ENCODE assay signal across 12 mouse cellular contexts in genomic region chr3:122064556-122065410, GRCm38 (mm10). TPM values are rescaled to one million over a fixed set of nuclear protein-coding genes. Genes with fewer than 3 reads are reported as not detected.
DNase-seq lines count a peak whose midpoint lies in the region; ATAC-seq and TF ChIP-seq lines count a peak whose summit lies in the region.
"Had no signal": no experiment of that assay in that cellular context is flagged by ENCODE, and none has a peak within 500 bp of the region (broad histone marks: within the 10 kb centered on the region; RNA-seq: fewer than 3 reads in every experiment).

No protein-coding gene starts in this region.

- no peak overlapping the region for H3K4me3 ChIP-seq in kidney, adult 2 months (ENCODE audit: insufficient read depth, low read depth, low read length)
- H3K4me3 ChIP-seq: embryonic facial prominence, embryonic 13.5 days; midbrain, embryonic 12.5 days had no signal

- H3K27me3 ChIP-seq in kidney, adult 2 months (replicated peaks; ENCODE audit: control insufficient read depth, insufficient read depth, low read length) = no peaks in the 10 kb centered on the region
- H3K27me3 ChIP-seq: embryonic facial prominence, embryonic 13.5 days; Patski had no signal

- no peak for TF ChIP-seq CTCF in kidney, adult 2 months (conservative IDR thresholded peaks at IDR 0.05; ENCODE audit: insufficient read depth, insufficient read length, low read depth, low read length)

- H3K27ac ChIP-seq in kidney, adult 2 months (ENCODE audit: insufficient read depth, low read depth, low read length) = no peak overlapping the region
- H3K27ac ChIP-seq: embryonic facial prominence, embryonic 13.5 days; midbrain, embryonic 12.5 days had no signal

- peak; percentile 30 for DNase-seq in gastrocnemius, postnatal 10 days
- DNase-seq in gastrocnemius, adult 18-20 months (ENCODE audit: low spot score) = no peak
- peak; percentile 58 to 71 for DNase-seq in heart, adult 18-20 months
- DNase-seq in kidney, adult 2 months = peak; percentile 59
- DNase-seq in lung, postnatal 10 days = peak; percentile 81
- DNase-seq in thymus, postnatal 36 days = no peak
- DNase-seq: forebrain, postnatal 0 days had no signal

- WGBS in kidney, adult 2 months = 49% methylated on average over 13 of the region's 13 CpGs

- ATAC-seq in erythroid progenitor cell, adult 5-6 weeks (replicated peaks; ENCODE audit: low FRiP score, poor library complexity, severe bottlenecking) = no peak
- no peak for ATAC-seq in inflammation-experienced regulatory T-cells, adult 6 months
- ATAC-seq: forebrain, postnatal 0 days; Patski had no signal

- no peak for TF ChIP-seq POLR2A in kidney, adult 2 months (IDR thresholded peaks at IDR 0.05; ENCODE audit: low read depth, low read length)

- no peaks in the 10 kb centered on the region for H3K4me1 ChIP-seq in kidney, adult 2 months (ENCODE audit: control insufficient read depth, insufficient read depth, low read length)
- H3K4me1 ChIP-seq: embryonic facial prominence, embryonic 13.5 days; midbrain, embryonic 12.5 days had no signal

- H3K36me3 ChIP-seq in kidney, adult 2 months (ENCODE audit: control insufficient read depth, insufficient read depth, low read length) = no peaks in the 10 kb centered on the region
- H3K36me3 ChIP-seq: embryonic facial prominence, embryonic 13.5 days; midbrain, embryonic 12.5 days had no signal

RNA-seq across cellular contexts. Expression of gene Abca4, which starts 20.5 kb away (rescaled TPM):
- 1 to 10 TPM; 1.8 to 2.3 TPM for total RNA-seq in gastrocnemius, postnatal 10 days (2021)
- total RNA-seq in gastrocnemius, adult 18-20 months (2021) = under 1 TPM; 0.53 to 0.62 TPM
- total RNA-seq in heart, adult 18-20 months (2021) = 1 to 10 TPM; 1.7 to 2.1 TPM
- 8.2 and 9.9 TPM in 2 replicates for polyA plus RNA-seq in kidney, adult 2 months (2012; rRNA removed)
- total RNA-seq in erythroid progenitor cell, adult 5-6 weeks (2015; ENCODE audit: low replicate concordance) = 1.8 TPM in 1 of 2 replicates, not detected in the other
- total RNA-seq in erythroid progenitor cell, adult 5-6 weeks (2017; ENCODE audit: low replicate concordance) = not detected in 2 replicates
- not detected for polyA plus RNA-seq in inflammation-experienced regulatory T-cells, adult 6 months (2017; shearing (Covaris generic))

Comparison
In these comparisons a context has a peak if more than half of its experiments do, and no peak if none do; other contexts are left out.
1. DNase-seq: peak in gastrocnemius, postnatal 10 days (single experiment), heart, adult 18-20 months (2 of 2), kidney, adult 2 months (single experiment) and lung, postnatal 10 days (single experiment); none in gastrocnemius, adult 18-20 months (single experiment) and thymus, postnatal 36 days (0 of 2).